Mouse (Mus musculus) myocyte (in vitro differentiated cells): ENCODE measurements around the gene Nrarp.

ENCODE experiments used
- MAX ChIP-seq: IDR thresholded peaks from one replicate; pipeline ENCODE4 v1.6.1; 2011; ENCODE audit warnings: low read depth, mild to moderate bottlenecking, control low read depth
- MYOD1 ChIP-seq, 3 experiments: IDR thresholded peaks; one replicate each; pipeline ENCODE4 v1.6.1; 2011; ENCODE audit warnings: control low read depth in 2 of 3, low read depth in 2 of 3, mild to moderate bottlenecking in 2 of 3, moderate library complexity in 1 of 3; ENCODE audit not compliant: insufficient read length in 2 of 3, control insufficient read depth in 1 of 3
- POLR2A ChIP-seq: IDR thresholded peaks from one replicate; pipeline ENCODE4 v1.6.1; 2011; ENCODE audit warnings: low read depth, mild to moderate bottlenecking, control low read depth, moderate library complexity; ENCODE audit not compliant: insufficient read length
- POLR2AphosphoS2 ChIP-seq: IDR thresholded peaks from one replicate; pipeline ENCODE4 v1.6.1; 2011; ENCODE audit warnings: low read depth, control low read depth; ENCODE audit not compliant: insufficient read length
- REST ChIP-seq: IDR thresholded peaks from one replicate; pipeline ENCODE4 v1.6.1; 2011; ENCODE audit warnings: mild to moderate bottlenecking, control low read depth, moderate library complexity; ENCODE audit not compliant: insufficient read depth, insufficient read length
- SRF ChIP-seq: IDR thresholded peaks from one replicate; pipeline ENCODE4 v1.6.1; 2011; ENCODE audit warnings: low read depth; ENCODE audit not compliant: control insufficient read depth, insufficient read length
- TCF12 ChIP-seq: IDR thresholded peaks from one replicate; pipeline ENCODE4 v1.6.1; 2011; ENCODE audit warnings: mild to moderate bottlenecking, control low read depth; ENCODE audit not compliant: poor library complexity, insufficient read depth, severe bottlenecking
- USF1 ChIP-seq: IDR thresholded peaks from one replicate; pipeline ENCODE4 v1.6.1; 2011; ENCODE audit warnings: low read depth, mild to moderate bottlenecking, control low read depth, moderate library complexity

DNA sequence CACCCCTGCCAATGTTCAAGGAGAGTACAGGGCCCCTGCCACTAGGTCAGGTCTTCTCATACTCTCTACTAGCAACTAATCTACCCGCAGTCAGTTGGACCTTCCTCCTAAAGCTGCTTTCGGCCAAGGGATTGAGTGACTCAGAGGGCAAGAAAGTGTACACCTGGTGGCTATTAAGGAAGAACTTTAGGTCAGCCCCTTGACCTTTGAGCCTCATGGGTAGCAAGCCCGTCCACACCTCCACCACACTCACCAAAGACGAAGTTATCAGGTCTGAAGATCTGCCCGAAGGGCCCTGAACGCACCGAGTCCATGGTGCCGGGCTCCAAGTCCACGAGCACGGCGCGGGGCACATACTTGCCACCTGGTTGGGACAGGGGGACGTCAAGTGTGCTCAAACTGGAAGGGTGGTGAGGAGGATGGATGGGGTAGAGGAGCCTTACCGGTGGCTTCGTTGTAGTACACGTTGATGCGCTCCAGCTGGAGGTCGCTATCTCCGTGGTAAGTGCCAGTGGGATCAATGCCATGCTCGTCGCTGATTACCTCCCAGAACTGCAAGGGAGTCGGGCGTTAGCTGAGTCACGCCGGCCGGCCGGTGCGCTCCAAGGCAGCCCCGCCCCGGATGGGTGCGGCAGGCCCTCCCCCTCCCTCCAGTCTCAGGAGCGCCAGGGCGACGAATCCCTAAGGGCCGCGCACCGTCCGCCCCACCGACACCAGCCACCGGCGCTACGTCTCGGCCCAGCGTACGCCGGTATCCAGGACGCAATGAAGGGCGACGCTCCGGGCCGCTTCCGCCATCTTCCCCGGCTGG, 43.3 kb downstream of the Nrarp start:
- no peak for TF ChIP-seq MAX
- no peak for TF ChIP-seq TCF12
- no peak for TF ChIP-seq REST
- TF ChIP-seq POLR2A = no peak
- TF ChIP-seq POLR2AphosphoS2 = peak; percentile 22
- TF ChIP-seq SRF = no peak
- no peak for TF ChIP-seq USF1
- no peak for TF ChIP-seq MYOD1 (IDR thresholded peaks at IDR 0.05; ENCODE audit: control insufficient read depth in 1 of 3, insufficient read length in 2 of 3, low read depth in 2 of 3)
